Mouse (Mus musculus) ES-Bruce4 (cell line): Measurements from ENCODE around the gene Ccdc144b. TPM values are rescaled to one million over a fixed set of nuclear protein-coding genes. Genes with fewer than 3 reads are reported as not detected.

Source experiments
- H3K27ac ChIP-seq: 2 replicates; pipeline ENCODE4 v1.5.1; 2012; ENCODE audit warnings: low read length, inconsistent platforms; ENCODE audit not compliant: insufficient read depth
- H3K27me3 ChIP-seq: 2 replicates; pipeline ENCODE4 v1.6.1; 2012; ENCODE audit warnings: mild to moderate bottlenecking, low read length, inconsistent platforms; ENCODE audit not compliant: control insufficient read depth, poor library complexity, insufficient read depth, severe bottlenecking
- H3K36me3 ChIP-seq: 2 replicates; pipeline ENCODE4 v1.6.1; 2012; ENCODE audit warnings: inconsistent platforms, mild to moderate bottlenecking, low read length, moderate library complexity; ENCODE audit not compliant: control insufficient read depth, poor library complexity, insufficient read depth, severe bottlenecking
- H3K4me1 ChIP-seq: one replicate; pipeline ENCODE4 v1.8.1; 2011; ENCODE audit warnings: low read length; ENCODE audit not compliant: control insufficient read depth, insufficient read depth
- H3K4me3 ChIP-seq: 2 replicates; pipeline ENCODE4 v1.5.1; 2011; ENCODE audit warnings: low read depth, mild to moderate bottlenecking, low read length
- H3K9ac ChIP-seq: 2 replicates; pipeline ENCODE4 v1.6.1; 2012; ENCODE audit warnings: low read depth, mild to moderate bottlenecking, inconsistent platforms; ENCODE audit not compliant: poor library complexity, severe bottlenecking
- H3K9me3 ChIP-seq: replicated peaks from 2 replicates; pipeline ENCODE4 v1.6.1; 2012; ENCODE audit warnings: mild to moderate bottlenecking, low read length, inconsistent platforms; ENCODE audit not compliant: control insufficient read depth, poor library complexity, insufficient read depth, severe bottlenecking
- CTCF ChIP-seq: IDR thresholded peaks from one replicate; pipeline ENCODE4 v1.8.1; 2011; ENCODE audit warnings: low read depth, low read length
- EP300 ChIP-seq: IDR thresholded peaks from 2 replicates; pipeline ENCODE4 v1.6.1; 2011; ENCODE audit warnings: low read depth, low read length; ENCODE audit not compliant: insufficient read depth
- POLR2A ChIP-seq: IDR thresholded peaks from one replicate; pipeline ENCODE4 v1.8.1; 2011; ENCODE audit warnings: low read length; ENCODE audit not compliant: insufficient read depth
- polyA plus RNA-seq: library from polyadenylated mRNA; stranded (reverse); fragments of >200 nt; gene quantifications from 2 replicates; pipeline ENCODE4 v1.2.4, GENCODE M21; 2011; ENCODE audit warnings: low read depth; ENCODE audit not compliant: missing spikeins, insufficient read depth, insufficient read length

Ccdc144b gene
- polyA plus RNA-seq, 1 experiment: not detected

DNA sequence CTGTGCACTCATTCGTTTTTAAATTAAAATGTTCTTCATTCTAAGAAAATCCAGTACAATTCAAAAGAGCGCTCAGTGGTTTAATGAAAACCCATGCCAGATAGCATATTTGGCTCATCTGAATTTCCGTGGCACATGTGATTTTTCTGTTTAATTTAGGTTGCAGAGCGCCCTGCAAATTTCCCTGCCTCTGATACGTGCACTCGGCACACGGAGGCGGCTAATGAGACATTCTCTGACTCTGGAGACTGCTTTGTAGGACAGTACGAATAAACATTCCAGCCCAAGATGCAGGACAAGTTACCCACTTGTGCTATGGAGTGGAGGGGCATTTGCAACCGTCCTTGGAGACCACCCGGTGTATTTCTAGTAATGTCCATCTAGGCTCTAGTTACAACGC is 82.2 kb downstream of the Ccdc144b start:
- Histone ChIP-seq H3K4me1 (no peaks in the 10 kb centered on the region), H3K27ac (no peak overlapping the region), H3K27me3 (no peaks in the 10 kb centered on the region), H3K36me3 (no peaks in the 10 kb centered on the region; the same call in 1 of the 2 replicates), H3K9me3 (no peaks in the 10 kb centered on the region), H3K4me3 (no peak overlapping the region), H3K9ac (no peak overlapping the region)
- TF ChIP-seq EP300 (no peak), CTCF (no peak), POLR2A (no peak)

GRCm38 (mm10) chr3:35970441-35970840 is 82.9 kb downstream of the Ccdc144b start:
- Histone ChIP-seq H3K4me3 (no peak overlapping the region), H3K27ac (no peak overlapping the region), H3K9me3 (no peaks in the 10 kb centered on the region), H3K36me3 (no peaks in the 10 kb centered on the region), H3K4me1 (no peaks in the 10 kb centered on the region), H3K27me3 (no peaks in the 10 kb centered on the region), H3K9ac (no peak overlapping the region)
- TF ChIP-seq EP300 (no peak), POLR2A (no peak), CTCF (no peak)

GRCm38 (mm10) chr3:35967366-35967921 is 85.9 kb downstream of the Ccdc144b start:
- H3K27ac ChIP-seq: no peak overlapping the region
- H3K27me3 ChIP-seq: no peaks in the 10 kb centered on the region
- TF ChIP-seq EP300 (no peak), CTCF (no peak), POLR2A (no peak)
- no peaks in the 10 kb centered on the region for H3K9me3 ChIP-seq
- no peak overlapping the region for H3K9ac ChIP-seq
- no peak overlapping the region for H3K4me3 ChIP-seq
- no peaks in the 10 kb centered on the region for H3K36me3 ChIP-seq
- H3K4me1 ChIP-seq: no peaks in the 10 kb centered on the region

GRCm38 (mm10) chr3:35966493-35966892 is 86.9 kb downstream of the Ccdc144b start:
- H3K9ac ChIP-seq: no peak overlapping the region
- no peaks in the 10 kb centered on the region for H3K4me1 ChIP-seq
- no peak overlapping the region for H3K4me3 ChIP-seq
- H3K9me3 ChIP-seq: no peaks in the 10 kb centered on the region
- no peak overlapping the region for H3K27ac ChIP-seq
- TF ChIP-seq EP300: no peak
- TF ChIP-seq CTCF: no peak
- TF ChIP-seq POLR2A: no peak
- no peaks in the 10 kb centered on the region for H3K27me3 ChIP-seq
- no peaks in the 10 kb centered on the region for H3K36me3 ChIP-seq

DNA sequence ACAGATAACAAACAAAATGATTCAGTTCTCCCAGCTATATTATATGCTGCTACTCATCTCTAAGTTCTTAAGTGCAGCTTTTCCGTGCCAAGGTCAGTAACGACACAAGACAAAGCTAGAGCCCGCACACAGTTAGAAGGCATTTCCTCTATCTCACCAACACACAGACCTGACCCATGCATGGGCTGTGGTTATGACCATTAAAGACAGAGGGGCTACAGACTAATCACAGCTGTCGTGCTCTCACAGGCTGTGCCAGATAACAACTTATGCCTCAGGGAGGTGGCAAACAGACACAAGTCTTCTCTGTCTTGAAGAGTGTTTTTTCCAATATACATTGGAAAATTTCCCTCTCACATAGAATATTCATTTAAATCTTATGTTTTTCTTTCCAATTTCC is 88.4 kb downstream of the Ccdc144b start:
- no peak for TF ChIP-seq POLR2A
- TF ChIP-seq EP300: no peak
- no peak for TF ChIP-seq CTCF
- Histone ChIP-seq H3K27me3 (no peaks in the 10 kb centered on the region), H3K27ac (no peak overlapping the region), H3K36me3 (no peaks in the 10 kb centered on the region), H3K4me3 (no peak overlapping the region), H3K9ac (no peak overlapping the region), H3K4me1 (no peaks in the 10 kb centered on the region), H3K9me3 (no peaks in the 10 kb centered on the region)

- Histone ChIP-seq H3K9me3 (no peaks in the 10 kb centered on the region), H3K36me3 (no peaks in the 10 kb centered on the region), H3K27ac (no peak overlapping the region), H3K9ac (no peak overlapping the region), H3K27me3 (no peaks in the 10 kb centered on the region), H3K4me3 (no peak overlapping the region), H3K4me1 (no peaks in the 10 kb centered on the region)
- TF ChIP-seq EP300 (no peak), CTCF (no peak), POLR2A (no peak)
These were observed 89.4 kb downstream of the Ccdc144b start for GRCm38 (mm10) chr3:35963921-35964320.
